10 mouse cellular contexts compared by ENCODE assay signal in the genomic region with DNA sequence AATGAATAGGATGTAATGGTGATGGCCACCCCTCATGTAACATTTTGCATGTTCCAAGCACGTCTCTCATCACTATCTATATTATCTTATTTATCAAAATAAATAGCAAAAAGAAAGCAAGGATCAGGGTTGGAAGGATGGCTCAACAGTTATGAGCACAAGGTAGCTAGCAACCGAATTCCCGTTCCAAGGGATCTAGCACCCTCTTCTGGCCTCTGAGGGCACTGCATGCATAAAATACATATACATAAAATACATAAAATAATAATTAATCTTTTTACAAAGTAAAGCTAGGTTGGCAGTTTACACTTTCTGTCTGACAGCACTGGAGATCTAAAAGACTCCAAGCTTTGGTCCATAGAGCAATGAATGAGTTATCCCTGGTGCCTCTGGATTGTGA. TPM values are rescaled to one million over a fixed set of nuclear protein-coding genes. Genes with fewer than 3 reads are reported as not detected.
A peak's percentile ranks its signal among the peaks of the same experiment; 100 is the strongest.
DNase-seq lines count a peak whose midpoint lies in the region; ATAC-seq and TF ChIP-seq lines count a peak whose summit lies in the region.
"Had no signal": no experiment of that assay in that cellular context is flagged by ENCODE, and none has a peak within 500 bp of the region (broad histone marks: within the 10 kb centered on the region; RNA-seq: fewer than 3 reads in every experiment).

No protein-coding gene starts in this region.

- TF ChIP-seq POLR2A in cortical plate, adult 2 months (IDR thresholded peaks at IDR 0.05; ENCODE audit: extremely low read depth, insufficient read depth, low read length): no peak
- no peak for TF ChIP-seq POLR2A in lung, adult 2 months (IDR thresholded peaks at IDR 0.05; ENCODE audit: borderline replicate concordance, extremely low read depth, low read depth, low read length)

- ATAC-seq in forebrain, postnatal 0 days: no peak
- no peak for ATAC-seq in forebrain, embryonic 12.5 days (ENCODE audit: low FRiP score)
- no peak for ATAC-seq in midbrain, embryonic 14.5 days (ENCODE audit: low FRiP score, low TSS enrichment)
- no peak for ATAC-seq in midbrain, embryonic 16.5 days
- ATAC-seq in megakaryocyte-erythroid progenitor cell, adult 5-6 weeks (replicated peaks; ENCODE audit: low FRiP score, low TSS enrichment, poor library complexity, severe bottlenecking): no peak

- WGBS in forebrain, postnatal 0 days: 16% methylated on average over 3 of the region's 3 CpGs
- 12% methylated on average over 3 of the region's 3 CpGs for WGBS in forebrain, embryonic 12.5 days
- WGBS in midbrain, embryonic 14.5 days: 7% methylated on average over 3 of the region's 3 CpGs
- WGBS in midbrain, embryonic 16.5 days: 16% methylated on average over 3 of the region's 3 CpGs
- 21% methylated on average over 3 of the region's 3 CpGs for WGBS in lung, adult 2 months

- H3K4me2 ChIP-seq in forebrain, postnatal 0 days (ENCODE audit: low read depth): no peak overlapping the region
- no peak overlapping the region for H3K4me2 ChIP-seq in forebrain, embryonic 12.5 days
- H3K4me2 ChIP-seq in midbrain, embryonic 14.5 days (ENCODE audit: low read length): no peak overlapping the region
- H3K4me2 ChIP-seq in midbrain, embryonic 16.5 days (ENCODE audit: low read length): no peak overlapping the region
- H3K4me2 ChIP-seq: neural tube, embryonic 13.5 days had no signal

- TF ChIP-seq CTCF in forebrain, postnatal 0 days (IDR thresholded peaks at IDR 0.05; ENCODE audit: low read depth): peak; percentile 77
- peak; percentile 49 for TF ChIP-seq CTCF in cortical plate, adult 2 months (IDR thresholded peaks at IDR 0.05; ENCODE audit: extremely low read depth, insufficient read depth, low read length)
- TF ChIP-seq CTCF in lung, adult 2 months (IDR thresholded peaks at IDR 0.05; ENCODE audit: insufficient read depth, low read length): peak; percentile 56

- DNase-seq in forebrain, postnatal 0 days: peak; percentile 59
- peak; percentile 73 for DNase-seq in midbrain, embryonic 14.5 days
- DNase-seq in lung, adult 2 months: no peak
- peak; percentile 48 for DNase-seq in thymus, postnatal 14 days

- H3K27me3 ChIP-seq in forebrain, postnatal 0 days (ENCODE audit: insufficient read depth, low read length): no peaks in the 10 kb centered on the region
- H3K27me3 ChIP-seq in forebrain, embryonic 12.5 days: no peaks in the 10 kb centered on the region
- no peaks in the 10 kb centered on the region for H3K27me3 ChIP-seq in midbrain, embryonic 14.5 days (ENCODE audit: control insufficient read depth, insufficient read depth, low read length)
- H3K27me3 ChIP-seq in midbrain, embryonic 16.5 days (ENCODE audit: control insufficient read depth, insufficient read depth, low read depth, low read length): no peaks in the 10 kb centered on the region
- H3K27me3 ChIP-seq: neural tube, embryonic 13.5 days had no signal

- no peak overlapping the region for H3K27ac ChIP-seq in forebrain, postnatal 0 days (ENCODE audit: low read depth, low read length)
- no peak overlapping the region for H3K27ac ChIP-seq in forebrain, embryonic 12.5 days
- no peak overlapping the region for H3K27ac ChIP-seq in midbrain, embryonic 14.5 days (replicated peaks; ENCODE audit: low read depth, low read length)
- H3K27ac ChIP-seq in midbrain, embryonic 16.5 days (ENCODE audit: low read length): no peak overlapping the region
- no peak overlapping the region for H3K27ac ChIP-seq in cortical plate, adult 2 months (ENCODE audit: insufficient read depth, low read length)
- H3K27ac ChIP-seq: neural tube, embryonic 13.5 days had no signal

- no peak overlapping the region for H3K9ac ChIP-seq in forebrain, postnatal 0 days
- no peak overlapping the region for H3K9ac ChIP-seq in forebrain, embryonic 12.5 days
- no peak overlapping the region for H3K9ac ChIP-seq in midbrain, embryonic 14.5 days (replicated peaks; ENCODE audit: low read length)
- no peak overlapping the region for H3K9ac ChIP-seq in midbrain, embryonic 16.5 days (ENCODE audit: low read depth, low read length)
- H3K9ac ChIP-seq: neural tube, embryonic 13.5 days had no signal

- H3K9me3 ChIP-seq in forebrain, postnatal 0 days (ENCODE audit: low read length): no peaks in the 10 kb centered on the region
- no peaks in the 10 kb centered on the region for H3K9me3 ChIP-seq in forebrain, embryonic 12.5 days
- no peaks in the 10 kb centered on the region for H3K9me3 ChIP-seq in midbrain, embryonic 14.5 days (ENCODE audit: control insufficient read depth, low read length)
- H3K9me3 ChIP-seq in midbrain, embryonic 16.5 days (replicated peaks; ENCODE audit: control insufficient read depth, low read length, poor library complexity, severe bottlenecking): no peaks in the 10 kb centered on the region
- H3K9me3 ChIP-seq: neural tube, embryonic 13.5 days had no signal

- no peak overlapping the region for H3K4me3 ChIP-seq in forebrain, postnatal 0 days (ENCODE audit: low read depth, low read length)
- H3K4me3 ChIP-seq in forebrain, embryonic 12.5 days (replicated peaks): no peak overlapping the region
- no peak overlapping the region for H3K4me3 ChIP-seq in midbrain, embryonic 14.5 days (replicated peaks; ENCODE audit: low read depth, low read length)
- no peak overlapping the region for H3K4me3 ChIP-seq in midbrain, embryonic 16.5 days (ENCODE audit: low read depth, low read length)
- no peak overlapping the region for H3K4me3 ChIP-seq in cortical plate, adult 2 months (ENCODE audit: insufficient read depth, low read length)
- no peak overlapping the region for H3K4me3 ChIP-seq in lung, adult 2 months (replicated peaks; ENCODE audit: extremely low read depth, low read depth, low read length)
- H3K4me3 ChIP-seq: neural tube, embryonic 13.5 days had no signal

- H3K4me1 ChIP-seq in forebrain, postnatal 0 days (ENCODE audit: insufficient read depth): no peaks in the 10 kb centered on the region
- H3K4me1 ChIP-seq in forebrain, embryonic 12.5 days: no peaks in the 10 kb centered on the region
- no peaks in the 10 kb centered on the region for H3K4me1 ChIP-seq in midbrain, embryonic 14.5 days (ENCODE audit: control insufficient read depth, insufficient read depth, low read length)
- no peaks in the 10 kb centered on the region for H3K4me1 ChIP-seq in midbrain, embryonic 16.5 days (ENCODE audit: control insufficient read depth, insufficient read depth, low read length)
- no peaks in the 10 kb centered on the region for H3K4me1 ChIP-seq in cortical plate, adult 2 months (ENCODE audit: control insufficient read depth, insufficient read depth, low read length)
- no peaks in the 10 kb centered on the region for H3K4me1 ChIP-seq in lung, adult 2 months (ENCODE audit: control insufficient read depth, insufficient read depth, low read length)
- H3K4me1 ChIP-seq: neural tube, embryonic 13.5 days had no signal

- H3K36me3 ChIP-seq in forebrain, postnatal 0 days (ENCODE audit: insufficient read depth): no peaks in the 10 kb centered on the region
- H3K36me3 ChIP-seq in forebrain, embryonic 12.5 days (replicated peaks): no peaks in the 10 kb centered on the region
- no peaks in the 10 kb centered on the region for H3K36me3 ChIP-seq in midbrain, embryonic 14.5 days (ENCODE audit: control insufficient read depth, insufficient read depth, low read length)
- no peaks in the 10 kb centered on the region for H3K36me3 ChIP-seq in midbrain, embryonic 16.5 days (ENCODE audit: control insufficient read depth, insufficient read depth, low read length)
- H3K36me3 ChIP-seq: neural tube, embryonic 13.5 days had no signal

RNA-seq across cellular contexts. Expression of a gene that starts 5.5 kb away (rescaled TPM):
- not detected in 2 replicates for total RNA-seq in forebrain, postnatal 0 days (2014; rRNA removed)
- polyA plus RNA-seq in forebrain, postnatal 0 days (2015; fragmentation: Nextera tagmentation; extraction: Ambion mirVana): not detected in 2 replicates
- not detected in 2 replicates for polyA plus RNA-seq in forebrain, embryonic 12.5 days (2016; fragmentation: Nextera tagmentation; extraction: Ambion mirVana)
- polyA plus RNA-seq in midbrain, embryonic 14.5 days (2014; fragmentation: Nextera tagmentation; extraction: Ambion mirVana): not detected in 2 replicates
- not detected in 2 replicates for polyA plus RNA-seq in midbrain, embryonic 16.5 days (2015; fragmentation: Nextera tagmentation; extraction: Ambion mirVana)
- polyA plus RNA-seq in cortical plate, adult 2 months (2012; rRNA removed): not detected in 2 replicates
- polyA plus RNA-seq in lung, adult 2 months (2012; rRNA removed): not detected in 2 replicates
- total RNA-seq in megakaryocyte-erythroid progenitor cell, adult 5-6 weeks (2014; fragmentation: Nextera tagmentation): not detected in 2 replicates
- total RNA-seq in megakaryocyte-erythroid progenitor cell, adult 5-6 weeks (2017): not detected in 2 replicates
- total RNA-seq: hematopoietic stem cell, adult 5-6 weeks had no signal
- polyA plus RNA-seq: neural tube, embryonic 13.5 days had no signal

RNA-seq across cellular contexts. Expression of a gene that starts 24.0 kb away (rescaled TPM):
- not detected in 2 replicates for total RNA-seq in forebrain, postnatal 0 days (2014; rRNA removed)
- polyA plus RNA-seq in forebrain, postnatal 0 days (2015; fragmentation: Nextera tagmentation; extraction: Ambion mirVana): not detected in 2 replicates
- polyA plus RNA-seq in forebrain, embryonic 12.5 days (2016; fragmentation: Nextera tagmentation; extraction: Ambion mirVana): not detected in 2 replicates
- not detected in 2 replicates for polyA plus RNA-seq in midbrain, embryonic 14.5 days (2014; fragmentation: Nextera tagmentation; extraction: Ambion mirVana)
- not detected in 2 replicates for polyA plus RNA-seq in midbrain, embryonic 16.5 days (2015; fragmentation: Nextera tagmentation; extraction: Ambion mirVana)
- polyA plus RNA-seq in cortical plate, adult 2 months (2012; rRNA removed): not detected in 2 replicates
- not detected in 2 replicates for polyA plus RNA-seq in lung, adult 2 months (2012; rRNA removed)
- not detected in 2 replicates for total RNA-seq in megakaryocyte-erythroid progenitor cell, adult 5-6 weeks (2014; fragmentation: Nextera tagmentation)
- total RNA-seq in megakaryocyte-erythroid progenitor cell, adult 5-6 weeks (2017): not detected in 2 replicates
- total RNA-seq: hematopoietic stem cell, adult 5-6 weeks had no signal
- polyA plus RNA-seq: neural tube, embryonic 13.5 days had no signal

RNA-seq across cellular contexts. Expression of a gene that starts 36.2 kb away (rescaled TPM):
- total RNA-seq in forebrain, postnatal 0 days (2014; rRNA removed): 16.9 and 23.3 TPM in 2 replicates
- polyA plus RNA-seq in forebrain, postnatal 0 days (2015; fragmentation: Nextera tagmentation; extraction: Ambion mirVana): 16.2 and 18.9 TPM in 2 replicates
- polyA plus RNA-seq in forebrain, embryonic 12.5 days (2016; fragmentation: Nextera tagmentation; extraction: Ambion mirVana): 11.0 TPM in 2 replicates
- polyA plus RNA-seq in midbrain, embryonic 14.5 days (2014; fragmentation: Nextera tagmentation; extraction: Ambion mirVana): 7.2 and 11.2 TPM in 2 replicates
- 14.5 and 17.6 TPM in 2 replicates for polyA plus RNA-seq in midbrain, embryonic 16.5 days (2015; fragmentation: Nextera tagmentation; extraction: Ambion mirVana)
- polyA plus RNA-seq in cortical plate, adult 2 months (2012; rRNA removed): 12.7 and 14.7 TPM in 2 replicates
- 45.1 and 69.5 TPM in 2 replicates for polyA plus RNA-seq in lung, adult 2 months (2012; rRNA removed)
- total RNA-seq in megakaryocyte-erythroid progenitor cell, adult 5-6 weeks (2014; fragmentation: Nextera tagmentation): 142 and 145 TPM in 2 replicates
- 155 and 216 TPM in 2 replicates for total RNA-seq in megakaryocyte-erythroid progenitor cell, adult 5-6 weeks (2017)
